Mouse (Mus musculus) left cerebral cortex, adult 2 months (tissue): ENCODE results near the gene Rara. TPM values are rescaled to one million over a fixed set of nuclear protein-coding genes. Genes with fewer than 3 reads are reported as not detected.
"Not testable (repeated sequence)": the region's sequence is repeated elsewhere in the genome, so short reads cannot be mapped to it uniquely, and the experiment has no call there.

Source experiments
- DNase-seq, 2 experiments: peaks; one replicate each; pipeline ENCODE4 v3.0.0; 2021 to 2022; ENCODE audit warnings: low spot score in 2 of 2, mixed read lengths in 1 of 2; ENCODE audit errors: extremely low spot score in 1 of 2
- H3K27ac ChIP-seq: fragments of 200-600 bp; 2 replicates; pipeline ENCODE4 v1.8.1; 2022
- H3K4me3 ChIP-seq: fragments of 200-600 bp; 2 replicates; pipeline ENCODE4 v1.8.1; 2022
- CTCF ChIP-seq: fragments of 200-600 bp; IDR thresholded peaks from 2 replicates; pipeline ENCODE4 v1.8.1; 2022; ENCODE audit warnings: antibody characterized with exemption, mild to moderate bottlenecking, moderate library complexity
- intact Hi-C: fragments of 180-260 bp; cut with DNase I; formaldehyde crosslinking; loops from one replicate; pipeline ENCODE4 v1.15.1; 2025
- total RNA-seq, 2 experiments: library from RNA; stranded (reverse); gene quantifications; 2 replicates each; pipeline ENCODE4 v1.2.3; 2021

Gene Rara
- total RNA-seq, 2 experiments from 2014 or later = 14.0 to 18.7 TPM

- H3K4me3 ChIP-seq = no peak overlapping the region
- intact Hi-C loops = loop anchor here (2.0 to 10.0 kb wide), 3 partner anchors 177 to 1341 kb away; partner anchors contain the start of gene Eif1
- DNase-seq = no peak
- no peak for TF ChIP-seq CTCF
- H3K27ac ChIP-seq = no peak overlapping the region
Measured at GRCm38 (mm10) chr11:98974213-98974612, 46.6 kb downstream of the Rara start.

- Histone ChIP-seq H3K4me3 (no peak overlapping the region), H3K27ac (no peak overlapping the region)
- DNase-seq = peak; percentile 78 to 84
- intact Hi-C loops = loop anchor here (2.0 to 10.0 kb wide), 3 partner anchors 176 to 1340 kb away; partner anchors contain the start of gene Eif1
- TF ChIP-seq CTCF = peak; percentile 82
Measured at GRCm38 (mm10) chr11:98974871-98975719, 47.5 kb downstream of the Rara start.

- peak in 1 of 2 experiments; percentile 10 for DNase-seq
- Histone ChIP-seq H3K27ac (no peak overlapping the region), H3K4me3 (no peak overlapping the region)
- intact Hi-C loops = loop anchor here (10.0 kb wide), 1 partner anchor 1336 kb away; the partner anchor contains the start of gene Eif1
- no peak for TF ChIP-seq CTCF
Measured at GRCm38 (mm10) chr11:98978526-98979148, 51.0 kb downstream of the Rara start.

GRCm38 (mm10) chr11:98979356-98979755 is 51.7 kb downstream of the Rara start:
- H3K27ac ChIP-seq = no peak overlapping the region
- no peak for DNase-seq
- H3K4me3 ChIP-seq = no peak overlapping the region
- no peak for TF ChIP-seq CTCF
- intact Hi-C loops = loop anchor here (10.0 kb wide), 1 partner anchor 1335 kb away; the partner anchor contains the start of gene Eif1

- intact Hi-C loops = loop anchor here (5.0 kb wide), 1 partner anchor 141 kb away; no protein-coding TSS in a partner anchor
- Histone ChIP-seq H3K4me3 (peak overlapping the region; percentile 53), H3K27ac (peak overlapping the region; percentile 94)
- DNase-seq = peak in 1 of 2 experiments; percentile 31
- TF ChIP-seq CTCF = no peak
Measured at GRCm38 (mm10) chr11:98981289-98981996, 53.8 kb downstream of the Rara start.

- DNase-seq = peak; percentile 79 to 83
- intact Hi-C loops = loop anchor here (2.0 to 5.0 kb wide), 3 partner anchors 57 to 165 kb away; no protein-coding TSS in a partner anchor
- peak; percentile 67 for TF ChIP-seq CTCF
- H3K27ac ChIP-seq = peak overlapping the region; percentile 94
- peak overlapping the region; percentile 53 for H3K4me3 ChIP-seq
Measured at GRCm38 (mm10) chr11:98981997-98982772, 54.6 kb downstream of the Rara start.

- Histone ChIP-seq H3K4me3 (peak within 1 kb of the TSS; percentile 53), H3K27ac (peak within 1 kb of the TSS; percentile 94)
- no peak for TF ChIP-seq CTCF
- intact Hi-C loops = loop anchor here (2.0 to 5.0 kb wide), 3 partner anchors 56 to 164 kb away; no protein-coding TSS in a partner anchor
- DNase-seq = no peak
Measured at GRCm38 (mm10) chr11:98982773-98983133, 55.1 kb downstream of the Rara start, which contains the start of gene Gjd3. Gene Gjd3, minus strand, starts transcription at chr11:98983016.

GRCm38 (mm10) chr11:98983551-98983950 is 55.9 kb downstream of the Rara start:
- Histone ChIP-seq H3K27ac (no peak overlapping the region), H3K4me3 (no peak overlapping the region)
- no peak for DNase-seq
- no peak for TF ChIP-seq CTCF
- intact Hi-C loops = loop anchor here (2.0 to 5.0 kb wide), 3 partner anchors 55 to 163 kb away; no protein-coding TSS in a partner anchor

- intact Hi-C loops = no loop called here
- Histone ChIP-seq H3K27ac (no peak overlapping the region), H3K4me3 (no peak overlapping the region)
- no peak for TF ChIP-seq CTCF
- DNase-seq = no peak
Measured at GRCm38 (mm10) chr11:98985542-98985941, 57.9 kb downstream of the Rara start.

- DNase-seq = not testable (repeated sequence)
Measured at GRCm38 (mm10) chr11:98988260-98988659, 60.6 kb downstream of the Rara start.

GRCm38 (mm10) chr11:98990866-98991265 is 63.2 kb downstream of the Rara start:
- Histone ChIP-seq H3K27ac (no peak overlapping the region), H3K4me3 (no peak overlapping the region)
- intact Hi-C loops = no loop called here
- no peak for DNase-seq
- no peak for TF ChIP-seq CTCF

More at GRCm38 (mm10) chr11:98988260-98988659, 60.6 kb downstream of the Rara start:
- H3K4me3 ChIP-seq, H3K27ac ChIP-seq, intact Hi-C loops: not testable (repeated sequence)
